Mouse (Mus musculus) adrenal gland, postnatal 14 days (tissue): ENCODE measurements around the gene Xpot. TPM values are rescaled to one million over a fixed set of nuclear protein-coding genes. Genes with fewer than 3 reads are reported as not detected.
A peak's percentile ranks its signal among the peaks of the same experiment; 100 is the strongest.

ENCODE experiments used
- DNase-seq: peaks from one replicate; pipeline ENCODE4 v3.0.0; 2021; ENCODE audit warnings: mixed read lengths
- total RNA-seq: library from RNA; stranded (reverse); gene quantifications from 2 replicates; pipeline ENCODE4 v1.2.3, GENCODE M21; 2021

Xpot gene
- total RNA-seq, 1 experiment from 2014 or later: 56.4 TPM

GRCm38 (mm10) chr10:121622431-121622830 is 3.7 kb downstream of the Xpot start:
- no peak for DNase-seq

GRCm38 (mm10) chr10:121615935-121616334 is 10.2 kb downstream of the Xpot start:
- no peak for DNase-seq

- DNase-seq: no peak
These were observed 10.8 kb downstream of the Xpot start for GRCm38 (mm10) chr10:121615146-121615870.

- DNase-seq: peak; percentile 39
These were observed 12.6 kb downstream of the Xpot start for GRCm38 (mm10) chr10:121613570-121613969.

GRCm38 (mm10) chr10:121612448-121612847 is 13.7 kb downstream of the Xpot start:
- DNase-seq: no peak

GRCm38 (mm10) chr10:121611587-121611986 is 14.5 kb downstream of the Xpot start:
- no peak for DNase-seq

- DNase-seq: no peak
These were observed 18.0 kb downstream of the Xpot start for GRCm38 (mm10) chr10:121608177-121608576.

- DNase-seq: peak; percentile 27
These were observed 21.3 kb downstream of the Xpot start for GRCm38 (mm10) chr10:121604632-121605344.

GRCm38 (mm10) chr10:121603556-121603955 is 22.6 kb downstream of the Xpot start:
- DNase-seq: no peak

GRCm38 (mm10) chr10:121601272-121601671 is 24.9 kb downstream of the Xpot start:
- no peak for DNase-seq

GRCm38 (mm10) chr10:121596580-121596979 is 29.6 kb downstream of the Xpot start:
- no peak for DNase-seq

- no peak for DNase-seq
These were observed 35.0 kb downstream of the Xpot start for GRCm38 (mm10) chr10:121591106-121591505.

- no peak for DNase-seq
These were observed 38.7 kb downstream of the Xpot start for GRCm38 (mm10) chr10:121587371-121587840.

- DNase-seq: peak; percentile 97
These were observed 39.3 kb downstream of the Xpot start, which contains the start of gene Tbk1 for GRCm38 (mm10) chr10:121586675-121587370. Gene Tbk1, minus strand, starts transcription at chr10:121586787.

GRCm38 (mm10) chr10:121585791-121586642 is 40.1 kb downstream of the Xpot start:
- no peak for DNase-seq

GRCm38 (mm10) chr10:121585056-121585790 is 40.9 kb downstream of the Xpot start:
- DNase-seq: no peak

GRCm38 (mm10) chr10:121584033-121584432 is 42.1 kb downstream of the Xpot start:
- DNase-seq: no peak

- no peak for DNase-seq
These were observed 43.1 kb downstream of the Xpot start for GRCm38 (mm10) chr10:121583016-121583415.

GRCm38 (mm10) chr10:121582287-121582686 is 43.8 kb downstream of the Xpot start:
- DNase-seq: no peak

- no peak for DNase-seq
These were observed 44.7 kb downstream of the Xpot start for GRCm38 (mm10) chr10:121581405-121581804.

GRCm38 (mm10) chr10:121580381-121580780 is 45.8 kb downstream of the Xpot start:
- no peak for DNase-seq
